Mouse (Mus musculus): Measurements from ENCODE around the gene Mns1. TPM values are rescaled to one million over a fixed set of nuclear protein-coding genes. Genes with fewer than 3 reads are reported as not detected.

Gene Mns1
- polyA plus RNA-seq (2017; shearing (Covaris generic)): 15.1 TPM

GRCm38 (mm10) chr9:72437822-72438701 is at the start of gene Mns1:
TSS of gene Mns1 (plus strand) at chr9:72438011.

GRCm38 (mm10) chr9:72492194-72492565 is 54.4 kb downstream of the Mns1 start, which contains the start of gene Tex9:
TSS of gene Tex9 (minus strand) at chr9:72492212.

Other genes with a start within 250 kb of the Mns1 start
- 52.3 TPM for gene Zfp280d, start 163.2 kb upstream of the Mns1 start, polyA plus RNA-seq (2017; shearing (Covaris generic))
- gene Tex9, start 54.2 kb downstream of the Mns1 start, polyA plus RNA-seq (2017; shearing (Covaris generic)): 7.5 TPM
- gene Rfx7, start 94.2 kb downstream of the Mns1 start, polyA plus RNA-seq (2017; shearing (Covaris generic)): 27.5 TPM
- gene Nedd4, start 224.3 kb downstream of the Mns1 start, polyA plus RNA-seq (2017; shearing (Covaris generic)): 8.4 TPM